Mouse (Mus musculus): ENCODE results near the gene H2al1f.
A peak's percentile ranks its signal among the peaks of the same experiment; 100 is the strongest.
"Not testable (repeated sequence)": the region's sequence is repeated elsewhere in the genome, so short reads cannot be mapped to it uniquely, and the experiment has no call there.

Gene H2al1f

DNA sequence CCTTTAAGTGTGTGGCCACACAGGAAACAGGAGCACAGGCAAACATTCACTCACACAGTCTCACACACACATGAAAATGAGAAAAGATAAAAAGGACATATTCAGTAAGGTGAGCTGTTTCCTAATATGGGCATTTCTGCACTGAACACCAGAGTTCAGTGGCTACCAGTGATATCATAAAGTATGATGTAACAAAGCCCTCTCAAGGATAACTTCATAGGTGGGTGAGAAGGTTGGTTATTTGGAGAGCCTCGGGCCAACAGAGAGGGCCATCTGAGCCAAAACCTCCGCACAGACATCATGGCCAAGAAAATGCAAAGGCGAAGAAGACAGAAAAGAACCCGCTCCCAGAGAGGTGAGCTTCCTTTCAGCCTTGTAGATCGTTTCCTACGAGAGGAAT is at the start of gene H2al1f:
Gene H2al1f (plus strand): TSS at position 301 of the 400 bp plus-strand sequence.
- DNase-seq (ENCODE audit: low spot score in 2 of 2) = not testable (repeated sequence)

DNA sequence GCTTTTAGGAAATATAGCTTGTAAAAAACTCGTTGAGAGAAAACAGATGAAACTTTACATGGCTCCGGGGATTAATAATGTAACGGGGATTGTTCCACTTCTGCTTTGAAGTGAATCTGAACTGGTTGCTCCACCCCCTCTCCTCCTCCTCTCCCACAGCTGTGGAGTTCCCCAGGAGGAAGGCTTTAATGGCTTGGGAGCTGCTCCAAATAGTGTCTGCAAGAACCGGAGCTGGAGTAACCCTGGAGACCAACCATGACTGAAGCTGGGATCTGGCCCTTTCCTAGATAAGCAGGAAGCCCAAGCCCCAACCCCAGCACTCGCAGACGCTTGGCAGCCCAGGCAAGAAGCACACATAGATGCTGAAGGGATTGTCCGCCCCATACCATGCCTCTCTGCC is 47.2 kb upstream of the H2al1f start:
- DNase-seq (ENCODE audit: low spot score in 2 of 2) = peak in 1 of 2 experiments; percentile 14

DNA sequence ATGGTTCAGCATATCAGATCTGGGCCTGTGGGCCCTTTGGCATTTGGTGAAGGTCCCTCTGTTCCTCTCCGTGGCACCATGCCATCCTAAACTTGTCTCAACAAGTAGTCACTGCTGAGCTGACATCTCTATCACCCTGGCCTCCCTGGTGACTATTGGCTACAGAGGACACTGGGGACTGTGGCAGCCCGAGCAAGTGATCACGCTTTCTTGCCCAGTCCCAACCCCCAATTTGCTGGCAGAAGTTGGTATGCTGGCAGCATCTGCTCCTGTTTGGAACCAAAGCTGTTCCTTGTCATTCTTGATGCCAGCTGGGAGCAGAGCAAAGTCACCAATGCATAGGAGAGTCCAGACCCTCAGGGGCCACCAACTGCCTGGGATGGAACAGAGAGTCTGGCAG is 45.9 kb upstream of the H2al1f start:
- DNase-seq (ENCODE audit: low spot score in 2 of 2) = peak in 1 of 2 experiments; percentile 4

DNA sequence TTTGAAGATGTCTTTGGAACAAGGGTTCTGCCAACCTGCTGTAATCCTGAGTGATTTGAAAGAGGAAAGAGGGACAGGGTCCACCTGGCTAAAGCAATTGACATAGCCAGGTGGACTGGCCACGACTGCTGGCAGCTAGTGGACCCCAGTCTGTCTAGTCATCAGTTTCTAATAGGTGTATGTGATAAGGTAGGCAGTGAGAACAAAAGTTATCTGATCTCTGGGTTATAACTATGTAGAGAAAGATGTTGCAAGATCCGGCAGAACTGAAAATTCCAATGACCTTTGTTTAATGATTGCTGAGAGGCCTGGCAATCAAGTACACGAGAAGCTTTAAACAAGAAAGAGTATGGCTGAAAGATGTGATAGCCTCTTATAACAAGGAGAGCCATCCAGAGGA is 41.8 kb upstream of the H2al1f start:
- no peak for DNase-seq (ENCODE audit: low spot score in 2 of 2)

DNA sequence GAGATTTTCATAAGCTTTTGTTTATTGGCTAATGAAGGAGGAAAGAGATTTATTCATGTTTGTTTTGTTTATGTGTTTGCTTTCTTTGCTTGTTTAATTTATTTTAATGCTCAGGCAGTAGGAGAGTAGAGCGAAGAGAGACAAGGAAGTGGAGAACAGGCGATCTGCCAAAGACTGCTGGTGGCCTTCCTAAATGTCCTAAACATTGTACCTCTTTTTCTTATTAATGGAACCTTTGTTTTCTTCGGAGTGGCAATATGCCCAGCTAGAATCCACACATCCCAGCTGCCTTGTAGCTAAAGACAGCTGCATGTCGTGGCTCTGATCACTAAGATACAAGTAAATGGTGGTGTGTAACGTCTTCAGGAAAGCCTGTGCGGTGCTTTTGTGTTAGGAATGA is 37.9 kb upstream of the H2al1f start:
- DNase-seq (ENCODE audit: low spot score in 2 of 2) = no peak

DNA sequence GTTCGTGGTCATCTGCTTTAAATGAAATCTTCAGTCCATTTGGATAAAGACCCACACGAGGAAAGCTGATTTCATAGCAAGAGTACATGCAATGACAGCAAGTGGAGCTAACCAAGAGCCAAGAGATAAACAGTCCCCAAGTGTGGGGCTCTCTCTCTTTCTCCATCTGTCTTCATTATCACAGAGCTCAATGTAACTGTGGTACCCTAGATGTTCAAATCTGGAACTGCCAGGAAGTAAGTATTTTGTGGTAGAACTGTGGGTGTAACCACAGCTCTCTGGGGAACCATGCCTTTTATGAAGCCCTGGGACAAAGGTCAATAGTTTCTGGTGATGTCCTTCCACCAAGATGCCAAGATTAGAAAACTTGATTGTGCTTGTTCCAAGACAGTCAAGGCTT is 34.2 kb upstream of the H2al1f start:
- no peak for DNase-seq (ENCODE audit: low spot score in 2 of 2)

DNA sequence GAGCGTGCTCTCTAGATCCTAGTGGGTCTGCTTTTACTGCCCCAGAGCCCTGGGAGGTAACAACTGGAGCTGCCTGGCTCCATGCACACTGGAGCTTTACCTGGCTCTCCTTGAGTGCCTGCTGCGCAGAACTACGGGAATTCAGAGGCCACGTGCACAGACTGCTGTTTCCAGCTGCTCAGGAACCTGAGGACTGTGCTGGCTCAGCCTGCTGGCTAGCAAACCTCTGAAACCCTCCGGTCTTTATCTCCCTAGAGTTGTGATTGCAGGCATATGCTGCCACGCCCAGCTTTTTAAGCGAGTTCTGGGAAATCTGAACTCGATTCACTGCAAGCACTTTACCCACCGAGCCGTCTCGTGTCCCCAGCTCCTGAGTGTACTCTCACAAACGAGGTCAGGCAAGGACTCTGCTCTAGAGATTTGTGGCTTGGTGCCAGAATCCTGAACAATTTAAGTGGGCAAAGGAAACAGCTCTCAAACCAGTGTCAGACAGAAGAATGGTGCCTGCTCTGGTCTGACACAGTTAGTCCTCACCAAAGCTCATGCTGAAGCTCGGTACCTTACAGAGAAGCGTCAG is 26.6 kb upstream of the H2al1f start:
- no peak for DNase-seq (ENCODE audit: low spot score in 2 of 2)

DNA sequence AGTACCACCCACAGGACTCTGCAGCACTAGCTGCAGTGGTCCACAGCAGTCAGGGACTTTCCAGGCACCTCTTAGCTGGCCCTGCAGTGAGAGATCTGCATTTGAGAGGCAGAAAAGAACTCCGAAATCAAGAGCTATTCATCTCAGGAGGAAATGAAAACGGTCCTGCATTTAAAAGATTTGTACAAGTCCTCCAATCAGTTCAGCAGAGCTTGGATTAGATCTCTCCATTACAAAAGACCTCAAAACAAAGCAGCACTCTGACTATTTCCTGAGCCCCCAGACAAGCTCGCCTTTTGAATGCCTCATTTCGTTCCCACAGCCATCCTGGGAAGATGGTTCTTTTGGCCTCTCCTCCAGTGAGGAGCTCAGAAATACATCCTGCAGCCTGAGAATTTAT is 25.7 kb upstream of the H2al1f start:
- no peak for DNase-seq (ENCODE audit: low spot score in 2 of 2)

DNA sequence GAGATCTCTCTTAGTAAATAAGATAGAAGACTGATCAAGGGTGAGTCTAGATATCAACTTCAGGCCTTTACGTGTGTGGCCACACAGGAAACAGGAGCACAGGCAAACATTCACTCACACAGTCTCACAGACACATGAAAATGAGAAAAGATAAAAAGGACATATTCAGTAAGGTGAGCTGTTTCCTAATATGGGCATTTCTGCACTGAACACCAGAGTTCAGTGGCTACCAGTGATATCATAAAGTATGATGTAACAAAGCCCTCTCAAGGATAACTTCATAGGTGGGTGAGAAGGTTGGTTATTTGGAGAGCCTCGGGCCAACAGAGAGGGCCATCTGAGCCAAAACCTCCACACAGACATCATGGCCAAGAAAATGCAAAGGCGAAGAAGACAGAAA is 16.0 kb upstream of the H2al1f start, which contains the start of gene H2al1a:
Gene H2al1a (plus strand): TSS at position 301 of the 400 bp plus-strand sequence.
- not testable (repeated sequence) for DNase-seq (ENCODE audit: low spot score in 2 of 2)

DNA sequence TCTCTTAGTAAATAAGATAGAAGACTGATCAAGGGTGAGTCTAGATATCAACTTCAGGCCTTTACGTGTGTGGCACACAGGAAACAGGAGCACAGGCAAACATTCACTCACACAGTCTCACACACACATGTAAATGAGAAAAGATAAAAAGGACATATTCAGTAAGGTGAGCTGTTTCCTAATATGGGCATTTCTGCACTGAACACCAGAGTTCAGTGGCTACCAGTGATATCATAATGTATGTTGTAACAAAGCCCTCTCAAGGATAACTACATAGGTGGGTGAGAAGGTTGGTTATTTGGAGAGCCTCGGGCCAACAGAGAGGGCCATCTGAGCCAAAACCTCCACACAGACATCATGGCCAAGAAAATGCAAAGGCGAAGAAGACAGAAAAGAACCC is 12.8 kb upstream of the H2al1f start, which contains the start of gene H2al1b:
Gene H2al1b (plus strand): TSS at position 301 of the 400 bp plus-strand sequence.
- DNase-seq (ENCODE audit: low spot score in 2 of 2) = not testable (repeated sequence)

DNA sequence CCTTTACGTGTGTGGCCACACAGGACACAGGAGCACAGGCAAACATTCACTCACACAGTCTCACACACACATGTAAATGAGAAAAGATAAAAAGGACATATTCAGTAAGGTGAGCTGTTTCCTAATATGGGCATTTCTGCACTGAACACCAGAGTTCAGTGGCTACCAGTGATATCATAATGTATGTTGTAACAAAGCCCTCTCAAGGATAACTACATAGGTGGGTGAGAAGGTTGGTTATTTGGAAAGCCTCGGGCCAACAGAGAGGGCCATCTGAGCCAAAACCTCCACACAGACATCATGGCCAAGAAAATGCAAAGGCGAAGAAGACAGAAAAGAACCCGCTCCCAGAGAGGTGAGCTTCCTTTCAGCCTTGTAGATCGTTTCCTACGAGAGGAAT is 9.6 kb upstream of the H2al1f start, which contains the start of gene H2al1c:
Gene H2al1c (plus strand): TSS at position 301 of the 400 bp plus-strand sequence.
- DNase-seq (ENCODE audit: low spot score in 2 of 2) = not testable (repeated sequence)

DNA sequence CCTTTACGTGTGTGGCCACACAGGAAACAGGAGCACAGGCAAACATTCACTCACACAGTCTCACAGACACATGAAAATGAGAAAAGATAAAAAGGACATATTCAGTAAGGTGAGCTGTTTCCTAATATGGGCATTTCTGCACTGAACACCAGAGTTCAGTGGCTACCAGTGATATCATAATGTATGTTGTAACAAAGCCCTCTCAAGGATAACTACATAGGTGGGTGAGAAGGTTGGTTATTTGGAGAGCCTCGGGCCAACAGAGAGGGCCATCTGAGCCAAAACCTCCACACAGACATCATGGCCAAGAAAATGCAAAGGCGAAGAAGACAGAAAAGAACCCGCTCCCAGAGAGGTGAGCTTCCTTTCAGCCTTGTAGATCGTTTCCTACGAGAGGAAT is 6.4 kb upstream of the H2al1f start, which contains the start of gene H2al1d:
Gene H2al1d (plus strand): TSS at position 301 of the 400 bp plus-strand sequence.
- not testable (repeated sequence) for DNase-seq (ENCODE audit: low spot score in 2 of 2)

DNA sequence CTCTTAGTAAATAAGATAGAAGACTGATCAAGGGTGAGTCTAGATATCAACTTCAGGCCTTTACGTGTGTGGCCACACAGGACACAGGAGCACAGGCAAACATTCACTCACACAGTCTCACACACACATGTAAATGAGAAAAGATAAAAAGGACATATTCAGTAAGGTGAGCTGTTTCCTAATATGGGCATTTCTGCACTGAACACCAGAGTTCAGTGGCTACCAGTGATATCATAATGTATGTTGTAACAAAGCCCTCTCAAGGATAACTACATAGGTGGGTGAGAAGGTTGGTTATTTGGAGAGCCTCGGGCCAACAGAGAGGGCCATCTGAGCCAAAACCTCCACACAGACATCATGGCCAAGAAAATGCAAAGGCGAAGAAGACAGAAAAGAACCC is 3.3 kb upstream of the H2al1f start, which contains the start of gene H2al1e:
Gene H2al1e (plus strand): TSS at position 301 of the 400 bp plus-strand sequence.
- DNase-seq (ENCODE audit: low spot score in 2 of 2) = not testable (repeated sequence)

DNA sequence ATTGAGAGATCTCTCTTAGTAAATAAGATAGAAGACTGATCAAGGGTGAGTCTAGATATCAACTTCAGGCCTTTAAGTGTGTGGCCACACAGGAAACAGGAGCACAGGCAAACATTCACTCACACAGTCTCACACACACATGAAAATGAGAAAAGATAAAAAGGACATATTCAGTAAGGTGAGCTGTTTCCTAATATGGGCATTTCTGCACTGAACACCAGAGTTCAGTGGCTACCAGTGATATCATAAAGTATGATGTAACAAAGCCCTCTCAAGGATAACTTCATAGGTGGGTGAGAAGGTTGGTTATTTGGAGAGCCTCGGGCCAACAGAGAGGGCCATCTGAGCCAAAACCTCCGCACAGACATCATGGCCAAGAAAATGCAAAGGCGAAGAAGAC is 3.0 kb downstream of the H2al1f start, which contains the start of gene H2al1g:
Gene H2al1g (plus strand): TSS at position 301 of the 400 bp plus-strand sequence.
- not testable (repeated sequence) for DNase-seq (ENCODE audit: low spot score in 2 of 2)

DNA sequence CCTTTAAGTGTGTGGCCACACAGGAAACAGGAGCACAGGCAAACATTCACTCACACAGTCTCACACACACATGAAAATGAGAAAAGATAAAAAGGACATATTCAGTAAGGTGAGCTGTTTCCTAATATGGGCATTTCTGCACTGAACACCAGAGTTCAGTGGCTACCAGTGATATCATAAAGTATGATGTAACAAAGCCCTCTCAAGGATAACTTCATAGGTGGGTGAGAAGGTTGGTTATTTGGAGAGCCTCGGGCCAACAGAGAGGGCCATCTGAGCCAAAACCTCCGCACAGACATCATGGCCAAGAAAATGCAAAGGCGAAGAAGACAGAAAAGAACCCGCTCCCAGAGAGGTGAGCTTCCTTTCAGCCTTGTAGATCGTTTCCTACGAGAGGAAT is 6.2 kb downstream of the H2al1f start, which contains the start of gene H2al1h:
Gene H2al1h (plus strand): TSS at position 301 of the 400 bp plus-strand sequence.
- not testable (repeated sequence) for DNase-seq (ENCODE audit: low spot score in 2 of 2)

DNA sequence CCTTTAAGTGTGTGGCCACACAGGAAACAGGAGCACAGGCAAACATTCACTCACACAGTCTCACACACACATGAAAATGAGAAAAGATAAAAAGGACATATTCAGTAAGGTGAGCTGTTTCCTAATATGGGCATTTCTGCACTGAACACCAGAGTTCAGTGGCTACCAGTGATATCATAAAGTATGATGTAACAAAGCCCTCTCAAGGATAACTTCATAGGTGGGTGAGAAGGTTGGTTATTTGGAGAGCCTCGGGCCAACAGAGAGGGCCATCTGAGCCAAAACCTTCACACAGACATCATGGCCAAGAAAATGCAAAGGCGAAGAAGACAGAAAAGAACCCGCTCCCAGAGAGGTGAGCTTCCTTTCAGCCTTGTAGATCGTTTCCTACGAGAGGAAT is 9.4 kb downstream of the H2al1f start, which contains the start of gene H2al1i:
Gene H2al1i (plus strand): TSS at position 301 of the 400 bp plus-strand sequence.
- not testable (repeated sequence) for DNase-seq (ENCODE audit: low spot score in 2 of 2)

DNA sequence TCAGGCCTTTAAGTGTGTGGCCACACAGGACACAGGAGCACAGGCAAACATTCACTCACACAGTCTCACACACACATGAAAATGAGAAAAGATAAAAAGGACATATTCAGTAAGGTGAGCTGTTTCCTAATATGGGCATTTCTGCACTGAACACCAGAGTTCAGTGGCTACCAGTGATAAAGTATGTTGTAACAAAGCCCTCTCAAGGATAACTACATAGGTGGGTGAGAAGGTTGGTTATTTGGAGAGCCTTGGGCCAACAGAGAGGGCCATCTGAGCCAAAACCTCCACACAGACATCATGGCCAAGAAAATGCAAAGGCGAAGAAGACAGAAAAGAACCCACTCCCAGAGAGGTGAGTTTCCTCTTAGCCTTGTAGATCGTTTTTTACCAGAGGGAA is 12.6 kb downstream of the H2al1f start, which contains the start of gene H2al1j:
Gene H2al1j (plus strand): TSS at position 301 of the 400 bp plus-strand sequence.
- DNase-seq (ENCODE audit: low spot score in 2 of 2) = not testable (repeated sequence)

DNA sequence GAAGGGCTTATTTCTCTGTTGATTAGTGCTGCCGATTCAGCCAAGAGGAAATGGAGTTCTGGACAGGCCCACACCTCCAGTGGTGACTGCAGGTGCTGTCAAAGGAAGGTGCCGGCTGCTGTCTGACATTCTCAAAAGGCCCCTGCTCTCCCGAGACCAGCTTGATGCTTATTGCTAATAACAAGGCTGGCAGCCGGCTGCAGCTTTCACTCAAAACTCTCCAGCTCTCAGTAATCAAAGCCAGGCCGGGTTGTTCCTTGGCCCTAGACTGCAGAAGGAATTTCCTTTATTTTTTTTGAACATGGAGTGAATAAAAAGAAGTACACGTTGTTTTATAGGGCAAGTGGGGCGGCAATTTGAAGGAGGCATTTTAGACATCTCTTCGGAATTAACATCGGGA is 30.8 kb downstream of the H2al1f start:
- no peak for DNase-seq (ENCODE audit: low spot score in 2 of 2)

DNA sequence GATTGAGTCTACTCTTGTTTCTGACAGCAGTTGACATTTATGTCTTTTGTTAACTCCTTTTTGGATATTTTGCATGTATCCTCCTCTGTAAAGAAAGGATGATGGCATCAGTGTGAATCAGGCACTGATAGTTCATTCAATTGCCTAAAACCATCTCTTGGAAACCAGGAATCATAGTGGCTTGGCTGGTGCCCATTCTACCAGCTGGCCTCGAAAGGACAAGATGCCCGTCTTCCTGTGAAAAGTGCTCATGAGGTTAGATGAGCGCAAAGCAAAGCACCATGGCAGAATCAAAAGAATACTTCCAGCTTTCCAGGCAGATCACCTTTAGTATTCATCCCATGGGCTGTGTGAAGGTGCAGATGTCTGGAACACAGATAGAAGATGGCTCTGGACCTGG is 31.8 kb downstream of the H2al1f start:
- no peak for DNase-seq (ENCODE audit: low spot score in 2 of 2)

DNA sequence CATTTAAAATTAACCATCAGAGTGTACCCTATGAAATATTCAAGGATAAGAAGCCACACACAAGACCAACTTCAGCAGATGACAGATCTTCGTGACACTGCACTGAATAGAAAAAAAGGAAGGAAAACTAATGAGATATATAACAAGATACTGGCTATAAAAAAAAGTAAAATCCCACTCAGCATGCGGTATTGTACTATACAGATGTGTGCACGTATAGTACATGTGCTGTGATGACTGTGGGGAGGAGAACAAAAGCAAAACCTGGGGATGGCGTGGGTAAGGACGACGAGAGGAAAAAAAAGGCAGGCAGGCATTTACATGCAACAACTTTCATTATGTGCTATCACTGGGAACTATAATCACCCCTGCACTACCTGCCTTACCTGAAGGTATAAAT is 45.9 kb downstream of the H2al1f start:
- no peak for DNase-seq (ENCODE audit: low spot score in 2 of 2)

DNA sequence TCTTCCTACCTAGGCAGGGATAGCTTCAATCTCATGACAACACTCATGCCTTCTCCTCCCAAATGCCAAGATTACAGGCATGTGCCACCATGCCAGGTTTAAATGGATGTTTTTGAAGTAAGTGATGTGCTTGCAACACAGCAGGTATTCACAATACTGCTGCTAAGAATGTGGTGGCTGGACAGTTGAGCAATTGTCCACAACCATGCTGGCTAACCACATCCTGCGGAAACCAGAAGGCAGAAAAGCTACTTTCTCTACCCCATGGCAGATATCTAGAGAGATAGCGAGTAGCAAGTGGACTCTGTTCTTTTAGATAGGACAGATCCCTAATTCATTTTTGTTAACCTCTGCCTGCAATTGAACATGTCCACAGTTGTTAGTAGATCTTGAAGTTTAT is 46.3 kb downstream of the H2al1f start:
- DNase-seq (ENCODE audit: low spot score in 2 of 2) = no peak

DNA sequence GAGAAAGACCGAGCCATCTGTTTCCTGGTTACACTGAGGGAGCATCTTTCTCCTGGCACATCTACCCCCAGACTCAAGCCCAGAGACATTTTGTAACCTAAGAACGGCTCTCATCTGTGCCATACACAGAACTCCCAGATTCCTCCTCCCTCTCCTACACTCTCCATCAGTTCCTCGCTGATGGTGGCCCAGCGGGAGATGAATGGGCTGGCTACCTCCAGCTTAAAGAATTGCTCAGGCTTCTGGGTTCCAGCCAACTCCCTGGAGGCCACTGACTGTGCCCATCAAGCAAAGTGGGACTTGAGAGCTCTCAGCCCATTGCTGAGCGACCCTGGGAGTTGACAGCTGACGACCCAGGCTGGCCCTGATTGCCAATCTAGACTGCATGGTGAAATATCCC is 48.9 kb downstream of the H2al1f start:
- no peak for DNase-seq (ENCODE audit: low spot score in 2 of 2)
